Mouse (Mus musculus) gastrocnemius, postnatal 36 days (tissue): ENCODE data around the gene Gpr55. TPM values are rescaled to one million over a fixed set of nuclear protein-coding genes. Genes with fewer than 3 reads are reported as not detected.

Experiments used
- DNase-seq, 2 experiments: peaks; one replicate each; pipeline ENCODE4 v3.0.0; 2022
- intact Hi-C: fragments of 180-260 bp; cut with DNase I; formaldehyde crosslinking; loops from one replicate; pipeline ENCODE4 v1.15.1; 2025
- total RNA-seq, 2 experiments: library from RNA; stranded (reverse); gene quantifications; 2 replicates each; pipeline ENCODE4 v1.2.3; 2021

Gene Gpr55
- total RNA-seq, 2 experiments from 2014 or later: not detected

GRCm38 (mm10) chr1:85921725-85922124 is 39.1 kb downstream of the Gpr55 start:
- DNase-seq: no peak
- intact Hi-C loops: no loop called here

GRCm38 (mm10) chr1:85919621-85920020 is 41.2 kb downstream of the Gpr55 start:
- intact Hi-C loops: no loop called here

GRCm38 (mm10) chr1:85916830-85917450 is 43.9 kb downstream of the Gpr55 start:
- intact Hi-C loops: no loop called here
- DNase-seq: no peak

More at GRCm38 (mm10) chr1:85919621-85920020, 41.2 kb downstream of the Gpr55 start:
- no peak for DNase-seq

GRCm38 (mm10) chr1:85915890-85916289 is 44.9 kb downstream of the Gpr55 start:
- intact Hi-C loops: no loop called here

GRCm38 (mm10) chr1:85913078-85913755 is 47.6 kb downstream of the Gpr55 start:
- no peak for DNase-seq
- intact Hi-C loops: no loop called here

More at GRCm38 (mm10) chr1:85915890-85916289, 44.9 kb downstream of the Gpr55 start:
- no peak for DNase-seq

- DNase-seq: no peak
- intact Hi-C loops: no loop called here
Observed at GRCm38 (mm10) chr1:85908754-85909590, 51.8 kb downstream of the Gpr55 start.

- intact Hi-C loops: no loop called here
- DNase-seq: no peak
Observed at GRCm38 (mm10) chr1:85906892-85907291, 53.9 kb downstream of the Gpr55 start.

GRCm38 (mm10) chr1:85902108-85902561 is 58.7 kb downstream of the Gpr55 start:
- intact Hi-C loops: no loop called here
- no peak for DNase-seq

GRCm38 (mm10) chr1:85901516-85902107 is 59.2 kb downstream of the Gpr55 start:
- intact Hi-C loops: no loop called here
- no peak for DNase-seq

GRCm38 (mm10) chr1:85900521-85901333 is 60.1 kb downstream of the Gpr55 start:
- peak in 1 of 2 experiments; percentile 9 for DNase-seq
- intact Hi-C loops: no loop called here

- intact Hi-C loops: no loop called here
- DNase-seq: no peak
Observed at GRCm38 (mm10) chr1:85899388-85899761, 61.4 kb downstream of the Gpr55 start.

GRCm38 (mm10) chr1:85898761-85899387 is 61.9 kb downstream of the Gpr55 start:
- DNase-seq: no peak
- intact Hi-C loops: no loop called here

GRCm38 (mm10) chr1:85897901-85898760 is 62.7 kb downstream of the Gpr55 start:
- intact Hi-C loops: no loop called here

GRCm38 (mm10) chr1:85896781-85897700 is 63.8 kb downstream of the Gpr55 start:
- DNase-seq: no peak
- intact Hi-C loops: no loop called here

More at GRCm38 (mm10) chr1:85897901-85898760, 62.7 kb downstream of the Gpr55 start:
- no peak for DNase-seq

- intact Hi-C loops: no loop called here
- DNase-seq: no peak
Observed at GRCm38 (mm10) chr1:85896110-85896509, 64.7 kb downstream of the Gpr55 start.

GRCm38 (mm10) chr1:85895391-85895837 is 65.4 kb downstream of the Gpr55 start:
- peak; percentile 11 to 33 for DNase-seq
- intact Hi-C loops: no loop called here

GRCm38 (mm10) chr1:85894748-85895360 is 66.0 kb downstream of the Gpr55 start:
- DNase-seq: no peak
- intact Hi-C loops: no loop called here
